Mouse (Mus musculus): ENCODE measurements around the gene Dop1b.

DNA sequence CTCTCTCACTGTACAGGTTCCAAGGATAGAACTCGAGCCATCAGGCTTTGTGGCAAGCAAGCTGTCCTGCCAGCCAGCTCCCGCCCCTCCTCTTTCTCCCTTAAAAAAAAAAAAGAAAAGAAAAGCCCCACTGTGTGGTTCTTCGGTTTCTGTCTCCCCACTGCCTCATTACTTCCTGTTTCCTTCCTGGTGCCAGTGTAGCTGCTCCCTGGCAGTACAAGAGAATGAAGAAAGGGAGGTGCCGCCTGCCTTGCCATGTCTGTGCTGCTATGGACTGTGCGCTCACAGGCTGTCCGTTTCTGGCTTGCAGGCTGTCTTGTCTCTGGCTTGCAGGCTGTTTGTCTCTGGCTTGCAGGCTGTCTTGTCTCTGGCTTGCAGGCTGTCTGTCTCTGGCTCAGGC is 55.8 kb downstream of the Dop1b start:
- TF ChIP-seq CEBPB (IDR thresholded peaks at IDR 0.05; ENCODE audit: insufficient read depth, poor library complexity, severe bottlenecking) = no peak
- TF ChIP-seq MYOD1 (IDR thresholded peaks at IDR 0.05; ENCODE audit: control insufficient read depth in 1 of 3, insufficient read length in 2 of 3, low read depth in 2 of 3) = no peak
- no peak for TF ChIP-seq MAX (IDR thresholded peaks at IDR 0.05; ENCODE audit: low read depth)
- no peak for TF ChIP-seq POLR2A (IDR thresholded peaks at IDR 0.05; ENCODE audit: insufficient read length, low read depth)
- no peak for TF ChIP-seq E2F4 (IDR thresholded peaks at IDR 0.05; ENCODE audit: insufficient read depth)
- no peak for TF ChIP-seq POLR2AphosphoS2 (IDR thresholded peaks at IDR 0.05; ENCODE audit: insufficient read length, low read depth)
- no peak for TF ChIP-seq MYOG (IDR thresholded peaks at IDR 0.05; ENCODE audit: control insufficient read depth in 1 of 3, insufficient read depth in 1 of 3, insufficient read length in 2 of 3, low read depth in 2 of 3)

Measured in myocyte (in vitro differentiated cells).